Mouse (Mus musculus) neural tube, embryonic 15.5 days (tissue): Measurements from ENCODE around the gene Agfg2. TPM values are rescaled to one million over a fixed set of nuclear protein-coding genes. Genes with fewer than 3 reads are reported as not detected.

Experiments used
- polyA plus RNA-seq: library from polyadenylated mRNA; unstranded; fragments of >200 nt; fragmentation: Nextera tagmentation; extraction: Ambion mirVana; gene quantifications from 2 replicates; pipeline ENCODE4 v1.2.1, GENCODE M21; 2015

Agfg2 gene
- polyA plus RNA-seq, 1 experiment from 2014 or later, result 21.6 TPM

Other genes starting within 250 kb of the Agfg2 start
- 0.14 and 0.22 TPM in 2 replicates for gene Zan, start 207.7 kb downstream of the Agfg2 start, polyA plus RNA-seq
- gene Pop7, start 182.2 kb downstream of the Agfg2 start, polyA plus RNA-seq, result 76.5 and 81.6 TPM in 2 replicates
- gene Gigyf1, start 166.2 kb downstream of the Agfg2 start, polyA plus RNA-seq, result 15.7 and 16.7 TPM in 2 replicates
- gene Epo, start 151.5 kb downstream of the Agfg2 start, polyA plus RNA-seq, result not detected in 2 replicates
- 503 and 540 TPM in 2 replicates for gene Gnb2, start 151.2 kb downstream of the Agfg2 start, polyA plus RNA-seq
- 203 and 258 TPM in 2 replicates for gene Actl6b, start 131.2 kb downstream of the Agfg2 start, polyA plus RNA-seq
- gene Tfr2, start 114.9 kb downstream of the Agfg2 start, polyA plus RNA-seq, result 4.2 and 5.3 TPM in 2 replicates
- gene Mospd3, start 83.7 kb downstream of the Agfg2 start, polyA plus RNA-seq, result 64.6 and 66.9 TPM in 2 replicates
- 48.4 and 54.1 TPM in 2 replicates for gene Pcolce, start 70.9 kb downstream of the Agfg2 start, polyA plus RNA-seq
- gene Fbxo24, start 55.7 kb downstream of the Agfg2 start, polyA plus RNA-seq, result 0.09 and 0.17 TPM in 2 replicates
- 16.0 and 27.4 TPM in 2 replicates for gene Lrch4, start 55.6 kb downstream of the Agfg2 start, polyA plus RNA-seq
- 7.9 and 9.0 TPM in 2 replicates for gene Gm20605, start 55.6 kb downstream of the Agfg2 start, polyA plus RNA-seq
- 5.4 TPM in 2 replicates for gene Sap25, start 43.4 kb downstream of the Agfg2 start, polyA plus RNA-seq
- 0.12 and 0.37 TPM in 2 replicates for gene Irs3, start 39.0 kb downstream of the Agfg2 start, polyA plus RNA-seq
- 32.7 and 41.3 TPM in 2 replicates for gene Nyap1, start 56.9 kb upstream of the Agfg2 start, polyA plus RNA-seq
- gene Tsc22d4, start 61.0 kb upstream of the Agfg2 start, polyA plus RNA-seq, result 110 and 134 TPM in 2 replicates
- gene Ppp1r35, start 94.1 kb upstream of the Agfg2 start, polyA plus RNA-seq, result 38.2 and 42.3 TPM in 2 replicates
- 10.0 and 12.7 TPM in 2 replicates for gene Mepce, start 102.9 kb upstream of the Agfg2 start, polyA plus RNA-seq
- gene Zcwpw1, start 103.1 kb upstream of the Agfg2 start, polyA plus RNA-seq, result 14.9 and 17.0 TPM in 2 replicates
- gene Pilra, start 151.6 kb upstream of the Agfg2 start, polyA plus RNA-seq, result 0.31 and 0.65 TPM in 2 replicates
- gene Pilrb1, start 173.4 kb upstream of the Agfg2 start, polyA plus RNA-seq, result 0.41 TPM in 1 of 2 replicates, not detected in the other
- not detected in 2 replicates for gene Pilrb2, start 187.1 kb upstream of the Agfg2 start, polyA plus RNA-seq
- gene Cyp3a13, start 236.9 kb upstream of the Agfg2 start, polyA plus RNA-seq, result 1.7 TPM in 1 of 2 replicates, not detected in the other